Mouse (Mus musculus): ENCODE data around the gene Fbxo11.
A peak's percentile ranks its signal among the peaks of the same experiment; 100 is the strongest.
"Not testable (repeated sequence)": the region's sequence is repeated elsewhere in the genome, so short reads cannot be mapped to it uniquely, and the experiment has no call there.

Fbxo11 gene

DNA sequence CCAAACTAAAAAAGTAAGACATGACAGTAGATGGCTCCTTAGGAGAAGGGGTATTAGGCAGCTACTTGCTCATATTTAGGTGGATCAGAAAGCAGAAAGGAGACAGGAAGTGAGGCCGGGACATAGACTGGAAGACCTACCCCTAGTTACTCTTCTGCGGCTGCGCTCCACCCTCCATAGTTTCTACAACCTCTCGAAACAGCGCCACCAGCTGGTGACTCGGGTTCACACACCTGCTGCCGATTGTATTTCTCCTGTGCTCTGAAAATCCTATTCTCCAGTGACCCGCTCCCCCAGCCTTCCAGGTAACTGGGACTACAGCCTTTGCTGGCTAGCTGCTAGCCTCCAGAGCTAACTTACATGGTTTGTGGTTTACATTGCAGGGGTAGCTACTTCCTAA, 106.8 kb downstream of the Fbxo11 start:
- DNase-seq, result peak; percentile 34

DNA sequence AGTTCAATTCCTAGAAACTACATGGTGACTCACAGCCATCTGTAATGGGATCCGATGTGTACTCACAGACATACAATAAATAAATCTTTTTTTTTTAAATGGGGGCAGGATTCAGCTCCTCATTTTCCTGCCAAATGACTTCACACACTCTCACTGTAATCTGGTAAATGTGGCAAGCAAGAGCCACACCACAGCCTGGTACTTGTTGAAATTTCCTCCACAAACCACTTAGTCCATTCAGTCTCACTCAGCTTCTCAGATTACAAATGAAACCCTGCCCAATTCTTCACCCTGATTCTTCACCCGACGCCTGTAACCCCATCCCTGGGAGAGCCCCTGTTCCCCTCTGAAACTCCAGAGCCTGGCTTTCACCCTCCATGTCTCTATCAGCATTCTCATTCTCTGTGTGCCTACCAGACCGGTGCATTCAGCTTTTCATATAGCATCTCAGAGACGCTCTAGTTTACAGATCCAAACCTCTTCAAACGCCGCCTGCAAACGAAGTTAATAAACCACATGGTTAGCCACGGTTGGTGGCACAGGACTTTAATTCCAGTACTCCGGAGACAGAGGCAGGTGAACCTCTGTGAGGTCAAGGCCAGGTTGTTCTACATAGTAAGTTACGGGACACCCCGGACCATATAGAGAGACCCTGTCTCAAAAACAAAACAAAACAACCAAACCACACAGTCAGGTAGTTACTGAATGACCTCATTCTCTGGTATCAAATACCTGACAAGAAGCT, 107.8 kb downstream of the Fbxo11 start:
- no peak for DNase-seq

GRCm38 (mm10) chr17:87954618-87955124, 110.4 kb downstream of the Fbxo11 start:
- not testable (repeated sequence) for DNase-seq

DNA sequence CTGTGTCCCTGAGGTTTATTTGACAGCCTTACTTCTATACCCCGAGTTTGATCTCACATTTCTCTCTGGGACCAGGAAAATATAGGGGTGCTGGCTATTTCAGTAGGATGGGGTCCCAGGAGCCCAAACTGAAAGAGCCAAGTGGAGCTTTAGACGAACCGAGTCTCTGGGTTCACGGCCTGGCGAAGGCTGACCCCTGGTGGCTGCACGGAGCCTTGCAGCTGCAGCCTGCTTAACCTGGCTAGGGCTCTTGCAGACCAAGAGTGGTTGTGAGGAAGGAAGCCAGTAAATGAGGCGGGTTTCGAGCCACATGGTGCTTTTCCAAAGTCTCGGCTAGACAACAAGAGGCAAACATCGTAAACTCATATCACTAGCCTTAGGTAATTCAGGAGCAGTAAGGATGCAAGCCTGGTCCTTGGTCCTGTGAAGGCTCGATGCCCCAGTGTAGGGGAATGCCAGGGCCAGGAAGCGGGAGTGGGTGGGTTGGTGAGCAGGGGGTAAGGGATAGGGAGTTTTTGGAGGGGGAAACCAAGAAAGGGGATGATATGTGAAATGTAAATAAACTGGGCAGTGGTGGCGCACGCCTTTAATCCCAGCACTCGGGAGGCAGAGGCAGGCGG, 116.0 kb downstream of the Fbxo11 start:
- DNase-seq, result peak; percentile 80

All from thymus, postnatal 25 days (tissue).